Mouse (Mus musculus) leukemia stem cell, adult 10-12 weeks (primary cell): ENCODE data around the gene 1700024B05Rik. TPM values are rescaled to one million over a fixed set of nuclear protein-coding genes. Genes with fewer than 3 reads are reported as not detected.

Experiments
- polyA plus RNA-seq: library from polyadenylated mRNA; stranded (reverse); fragments of >175 nt; gene quantifications from 2 replicates; pipeline ENCODE4 v1.2.3, GENCODE M21; 2012; ENCODE audit warnings: low replicate concordance

1700024B05Rik gene
- polyA plus RNA-seq, result not detected in 2 replicates

GRCm38 (mm10) chr14:41943695-41944094 is at the start of gene 1700024B05Rik:
TSS of gene 1700024B05Rik (plus strand) at chr14:41943995.

GRCm38 (mm10) chr14:41907190-41907589 is 36.6 kb upstream of the 1700024B05Rik start, which contains the start of gene Gm7980:
TSS of gene Gm7980 (minus strand) at chr14:41907290.

GRCm38 (mm10) chr14:41924649-41925048 is 19.1 kb upstream of the 1700024B05Rik start, which contains the start of gene 1700049E17Rik1:
TSS of gene 1700049E17Rik1 (plus strand) at chr14:41924949.

GRCm38 (mm10) chr14:41967827-41968226 is 24.0 kb downstream of the 1700024B05Rik start, which contains the start of gene Gm6401:
TSS of gene Gm6401 (minus strand) at chr14:41967927.

GRCm38 (mm10) chr14:41983225-41983624 is 39.4 kb downstream of the 1700024B05Rik start, which contains the start of gene Gm3543:
TSS of gene Gm3543 (minus strand) at chr14:41983325.

Other genes with a start within 250 kb of the 1700024B05Rik start
- not detected in 2 replicates for gene Gm8068, start 242.1 kb upstream of the 1700024B05Rik start, polyA plus RNA-seq
- not detected in 2 replicates for gene Gm7929, start 193.4 kb upstream of the 1700024B05Rik start, polyA plus RNA-seq
- not detected in 2 replicates for gene Gm47189, start 171.6 kb upstream of the 1700024B05Rik start, polyA plus RNA-seq
- gene Gm7980, start 36.7 kb upstream of the 1700024B05Rik start, polyA plus RNA-seq, result not detected in 2 replicates
- not detected in 2 replicates for gene 1700049E17Rik1, start 19.0 kb upstream of the 1700024B05Rik start, polyA plus RNA-seq
- gene Gm6401, start 23.9 kb downstream of the 1700024B05Rik start, polyA plus RNA-seq, result not detected in 2 replicates
- not detected in 2 replicates for gene Gm3543, start 39.3 kb downstream of the 1700024B05Rik start, polyA plus RNA-seq
- gene Gm7951, start 173.4 kb downstream of the 1700024B05Rik start, polyA plus RNA-seq, result not detected in 2 replicates
- not detected in 2 replicates for gene Gm17027, start 218.6 kb downstream of the 1700024B05Rik start, polyA plus RNA-seq
- gene Gm3573, start 246.8 kb downstream of the 1700024B05Rik start, polyA plus RNA-seq, result not detected in 2 replicates